Mouse (Mus musculus) heart, adult 2 months (tissue): Measurements from ENCODE around the gene Eif4a3. TPM values are rescaled to one million over a fixed set of nuclear protein-coding genes. Genes with fewer than 3 reads are reported as not detected.

Source experiments
- DNase-seq, 2 experiments: peaks; one replicate each; pipeline ENCODE4 v3.0.0; 2021
- H3K27ac ChIP-seq: fragments of 200-600 bp; 2 replicates; pipeline ENCODE4 v1.8.1; 2022
- H3K27me3 ChIP-seq: fragments of 200-500 bp; 2 replicates; pipeline ENCODE4 v1.6.1; 2012; ENCODE audit warnings: mild to moderate bottlenecking, low read length, inconsistent platforms, mixed read lengths; ENCODE audit not compliant: control insufficient read depth, insufficient read depth
- H3K36me3 ChIP-seq: fragments of 200-500 bp; 2 replicates; pipeline ENCODE4 v1.6.1; 2012; ENCODE audit warnings: low read length, inconsistent platforms; ENCODE audit not compliant: control insufficient read depth, insufficient read depth
- H3K4me1 ChIP-seq: fragments of 200-500 bp; 2 replicates; pipeline ENCODE4 v1.6.1; 2011; ENCODE audit warnings: low read length; ENCODE audit not compliant: control insufficient read depth, insufficient read depth
- H3K4me3 ChIP-seq: fragments of 200-600 bp; 2 replicates; pipeline ENCODE4 v1.8.1; 2022
- H3K79me2 ChIP-seq: fragments of 200-500 bp; replicated peaks from 2 replicates; pipeline ENCODE4 v1.6.1; 2012; ENCODE audit warnings: mild to moderate bottlenecking, inconsistent platforms, low read length, moderate library complexity, mixed read lengths; ENCODE audit not compliant: control insufficient read depth, insufficient read depth
- H3K9ac ChIP-seq: fragments of 200-500 bp; 2 replicates; pipeline ENCODE4 v1.6.1; 2012; ENCODE audit warnings: low read depth, mild to moderate bottlenecking, control low read depth, inconsistent platforms, low read length, mixed read lengths
- CTCF ChIP-seq: fragments of 200-600 bp; IDR thresholded peaks from 2 replicates; pipeline ENCODE4 v1.8.1; 2022; ENCODE audit warnings: antibody characterized with exemption, mild to moderate bottlenecking, moderate library complexity
- EP300 ChIP-seq: fragments of 200-500 bp; IDR thresholded peaks from 2 replicates; pipeline ENCODE4 v1.6.1; 2011; ENCODE audit warnings: low read depth, low read length, control low read depth; ENCODE audit not compliant: insufficient read depth
- POLR2A ChIP-seq: fragments of 200-500 bp; IDR thresholded peaks from 2 replicates; pipeline ENCODE4 v1.6.1; 2011; ENCODE audit warnings: mild to moderate bottlenecking, low read depth, low read length, control low read depth; ENCODE audit not compliant: insufficient read depth
- WGBS: fragments of 180-500 bp; shearing (Covaris S2); methylation state at CpG from one replicate; pipeline ENCODE4 v1.1.7; 2018; 5-methylcytosine and 5-hydroxymethylcytosine counted together
- intact Hi-C: fragments of 180-260 bp; cut with DNase I; formaldehyde crosslinking; loops from one replicate; pipeline ENCODE4 v1.15.1; 2025
- polyA plus RNA-seq: library from polyadenylated mRNA; depleted of rRNA; stranded (reverse); fragments of >200 nt; gene quantifications from 2 replicates; pipeline ENCODE4 v1.2.3, GENCODE M21; 2012
- total RNA-seq, 2 experiments: library from RNA; stranded (reverse); gene quantifications; 2 replicates each; pipeline ENCODE4 v1.2.3; 2021

The Eif4a3 gene
- total and polyA plus RNA-seq, 3 experiments: 59.9 to 67.3 (median 60.5) TPM

GRCm38 (mm10) chr11:119268557-119269195 is 31.2 kb downstream of the Eif4a3 start:
- intact Hi-C loops: no loop called here
- 83% methylated on average over 16 of the region's 16 CpGs for WGBS
- peak overlapping the region; percentile 90; the same call in 1 of the 2 replicates for H3K27ac ChIP-seq

DNA sequence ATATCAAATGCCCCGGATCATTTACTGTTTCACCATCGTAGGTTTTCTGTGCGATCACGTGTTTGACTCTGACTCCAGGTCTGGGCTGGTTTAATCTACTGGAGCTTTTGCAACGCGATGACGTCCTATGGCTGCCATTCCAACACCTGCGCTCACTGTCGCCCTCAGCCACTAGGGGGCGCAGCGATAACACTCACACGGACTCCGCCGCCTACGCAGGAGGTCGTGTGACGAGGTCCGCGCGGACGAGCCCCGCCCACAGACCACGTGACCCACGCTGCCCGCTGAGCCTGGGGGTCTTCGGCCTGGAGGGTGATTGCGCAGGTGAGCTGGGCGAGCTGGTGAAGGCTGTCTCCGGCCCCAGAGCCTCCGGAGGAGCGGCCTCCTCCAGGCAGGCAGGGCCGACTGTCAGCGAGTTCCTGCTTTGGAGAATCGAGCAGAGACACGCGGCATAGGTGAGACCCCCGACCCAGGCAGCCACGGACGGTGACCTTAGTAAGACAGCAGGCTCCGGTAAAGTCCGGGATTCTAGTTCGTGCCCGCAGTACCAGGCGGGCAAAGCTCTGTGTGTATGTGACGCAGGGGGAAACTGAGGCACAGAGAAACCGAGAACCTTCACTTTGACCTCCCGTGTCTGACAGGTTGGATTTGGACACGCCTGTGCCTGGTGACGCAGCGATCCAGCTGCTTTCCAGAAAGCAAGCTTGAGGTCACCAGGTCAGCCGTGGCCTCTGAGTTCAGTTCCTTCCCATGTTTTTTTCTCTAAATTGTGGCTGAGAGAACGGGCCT is 31.9 kb downstream of the Eif4a3 start, which contains the start of gene Gaa:
TSS of gene Gaa (plus strand) at position 120 of the 789 bp plus-strand sequence.
- Histone ChIP-seq H3K4me3 (peak within 1 kb of the TSS; percentile 88), H3K36me3 (no peaks in the 10 kb centered on the region), H3K27ac (peak within 1 kb of the TSS; percentile 90), H3K27me3 (no peaks in the 10 kb centered on the region), H3K9ac (peak within 1 kb of the TSS; percentile 81), H3K4me1 (peaks cover 2% of the 10 kb centered on the region; the same call in 1 of the 2 replicates), H3K79me2 (no peaks in the 10 kb centered on the region)
- intact Hi-C loops: no loop called here
- DNase-seq: peak; percentile 94 to 95
- 3% methylated on average over 52 of the region's 52 CpGs for WGBS
- TF ChIP-seq POLR2A (peak; percentile 66), CTCF (no peak; the same call in 1 of the 2 replicates), EP300 (peak; percentile 60; the same call in 1 of the 2 replicates)

More at GRCm38 (mm10) chr11:119268557-119269195, 31.2 kb downstream of the Eif4a3 start:
- H3K4me3 ChIP-seq: peak overlapping the region; percentile 88
- no peak for TF ChIP-seq POLR2A
- no peak for TF ChIP-seq CTCF
- no peak for TF ChIP-seq EP300
- H3K27me3 ChIP-seq: no peaks in the 10 kb centered on the region
- no peak for DNase-seq
- H3K4me1 ChIP-seq: peaks cover 2% of the 10 kb centered on the region; the same call in 1 of the 2 replicates
- H3K79me2 ChIP-seq: no peaks in the 10 kb centered on the region
- no peak overlapping the region for H3K9ac ChIP-seq
- H3K36me3 ChIP-seq: no peaks in the 10 kb centered on the region

- 31% methylated on average over 6 of the region's 6 CpGs for WGBS
- intact Hi-C loops: no loop called here
- H3K9ac ChIP-seq: no peak overlapping the region
- peak; percentile 49 to 59 for DNase-seq
- no peak overlapping the region; the same call in 1 of the 2 replicates for H3K4me3 ChIP-seq
- H3K79me2 ChIP-seq: no peaks in the 10 kb centered on the region
- no peak for TF ChIP-seq CTCF
- TF ChIP-seq POLR2A: no peak
- no peak for TF ChIP-seq EP300
- H3K4me1 ChIP-seq: peaks cover 2% of the 10 kb centered on the region; the same call in 1 of the 2 replicates
- no peaks in the 10 kb centered on the region for H3K27me3 ChIP-seq
- H3K27ac ChIP-seq: peak overlapping the region; percentile 90
- H3K36me3 ChIP-seq: no peaks in the 10 kb centered on the region
These were observed 32.6 kb downstream of the Eif4a3 start for GRCm38 (mm10) chr11:119267241-119267674.

DNA sequence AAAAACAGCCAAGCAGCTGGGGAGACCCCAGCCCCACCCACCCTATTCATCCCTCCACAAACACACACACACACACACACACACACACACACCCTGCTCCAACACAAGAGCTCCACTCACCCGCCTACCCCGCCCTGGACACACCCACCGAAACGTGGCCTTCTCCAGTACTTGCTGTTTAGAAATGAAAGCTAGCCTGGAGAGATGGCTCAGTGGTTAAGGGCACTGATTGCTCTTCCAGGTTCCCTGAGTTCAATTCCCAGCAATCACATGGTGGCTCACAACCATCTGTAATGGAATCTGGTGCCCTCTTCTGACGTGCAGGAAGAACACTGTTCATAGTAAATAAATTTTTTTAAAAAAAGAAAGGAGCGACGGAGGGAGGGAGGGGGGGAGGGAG is 34.1 kb downstream of the Eif4a3 start:
- intact Hi-C loops: no loop called here
- TF ChIP-seq EP300 (no peak), CTCF (no peak), POLR2A (no peak)
- peaks cover 2% of the 10 kb centered on the region; the same call in 1 of the 2 replicates for H3K4me1 ChIP-seq
- WGBS: 81% methylated on average over 7 of the region's 7 CpGs
- H3K4me3 ChIP-seq: no peak overlapping the region
- H3K27ac ChIP-seq: no peak overlapping the region
- no peaks in the 10 kb centered on the region for H3K27me3 ChIP-seq
- no peaks in the 10 kb centered on the region for H3K36me3 ChIP-seq
- no peak overlapping the region for H3K9ac ChIP-seq
- no peaks in the 10 kb centered on the region for H3K79me2 ChIP-seq
- no peak for DNase-seq

GRCm38 (mm10) chr11:119264413-119264812 is 35.5 kb downstream of the Eif4a3 start:
- no peaks in the 10 kb centered on the region for H3K79me2 ChIP-seq
- H3K36me3 ChIP-seq: no peaks in the 10 kb centered on the region
- H3K9ac ChIP-seq: no peak overlapping the region
- H3K4me3 ChIP-seq: no peak overlapping the region
- H3K4me1 ChIP-seq: peaks cover 2% of the 10 kb centered on the region; the same call in 1 of the 2 replicates
- no peak for DNase-seq
- WGBS: 90% methylated on average over 13 of the region's 13 CpGs
- no peak overlapping the region for H3K27ac ChIP-seq
- no peaks in the 10 kb centered on the region for H3K27me3 ChIP-seq
- intact Hi-C loops: no loop called here
- TF ChIP-seq POLR2A: no peak

DNA sequence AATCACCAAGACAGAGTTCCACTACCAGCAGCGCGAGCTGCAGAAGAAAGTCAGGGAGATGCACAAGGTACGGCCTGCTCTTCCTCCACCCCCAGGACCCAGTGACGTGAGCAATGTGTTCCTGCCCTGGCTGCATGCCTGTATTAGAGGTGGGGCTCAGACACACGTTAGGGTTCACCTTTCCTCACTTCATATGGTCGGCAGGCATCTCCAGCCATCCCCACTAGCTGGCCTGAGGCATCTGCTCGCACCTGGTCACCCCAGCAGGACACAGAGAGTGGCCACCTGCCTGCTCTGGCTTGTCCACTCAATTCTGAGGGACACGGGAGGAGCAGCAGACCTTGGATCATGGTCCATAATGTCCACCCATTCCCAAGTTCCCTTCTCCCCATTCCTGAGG is 39.9 kb downstream of the Eif4a3 start:
- Histone ChIP-seq H3K27ac (no peak overlapping the region), H3K79me2 (no peaks in the 10 kb centered on the region), H3K36me3 (no peaks in the 10 kb centered on the region), H3K9ac (no peak overlapping the region), H3K4me1 (no peaks in the 10 kb centered on the region; the same call in 1 of the 2 replicates), H3K4me3 (no peak overlapping the region), H3K27me3 (no peaks in the 10 kb centered on the region)
- TF ChIP-seq EP300 (no peak), CTCF (no peak), POLR2A (no peak)
- intact Hi-C loops: no loop called here
- DNase-seq: no peak
- 82% methylated on average over 8 of the region's 8 CpGs for WGBS
